Mouse (Mus musculus) liver, embryonic 15.5 days (tissue): ENCODE results near the gene Ammecr1. TPM values are rescaled to one million over a fixed set of nuclear protein-coding genes. Genes with fewer than 3 reads are reported as not detected.

Experiments
- ATAC-seq: fragments of 200-750 bp; cut with Nextera tagmentation; 2 replicates; pipeline ENCODE4 v1.8.0; 2017; ENCODE audit warnings: moderate number of reproducible peaks, mild to moderate bottlenecking, moderate library complexity; ENCODE audit not compliant: insufficient read depth
- H3K27ac ChIP-seq: fragments of 300-500 bp; sonication (generic); replicated peaks from 2 replicates; pipeline ENCODE4 v1.5.1; 2015; ENCODE audit warnings: mild to moderate bottlenecking, inconsistent platforms
- H3K27me3 ChIP-seq: fragments of 300-500 bp; sonication (generic); 2 replicates; pipeline ENCODE4 v1.6.1; 2015; ENCODE audit warnings: mild to moderate bottlenecking, inconsistent platforms
- H3K36me3 ChIP-seq: fragments of 300-500 bp; sonication (generic); replicated peaks from 2 replicates; pipeline ENCODE4 v1.6.1; 2015; ENCODE audit warnings: moderate library complexity, mild to moderate bottlenecking, inconsistent platforms
- H3K4me1 ChIP-seq: fragments of 300-500 bp; sonication (generic); replicated peaks from 2 replicates; pipeline ENCODE4 v1.6.1; 2015; ENCODE audit warnings: inconsistent platforms
- H3K4me2 ChIP-seq: fragments of 300-500 bp; sonication (generic); 2 replicates; pipeline ENCODE4 v1.6.1; 2015; ENCODE audit warnings: moderate library complexity, mild to moderate bottlenecking, inconsistent platforms
- H3K4me3 ChIP-seq: fragments of 300-500 bp; sonication (generic); replicated peaks from 2 replicates; pipeline ENCODE4 v1.5.1; 2015; ENCODE audit warnings: mild to moderate bottlenecking, inconsistent platforms
- H3K9ac ChIP-seq: fragments of 300-500 bp; sonication (generic); 2 replicates; pipeline ENCODE4 v1.6.1; 2015; ENCODE audit warnings: moderate library complexity, mild to moderate bottlenecking, inconsistent platforms
- H3K9me3 ChIP-seq: fragments of 300-500 bp; sonication (generic); replicated peaks from 2 replicates; pipeline ENCODE4 v1.6.1; 2016; ENCODE audit warnings: inconsistent platforms
- WGBS: fragments of 180-500 bp; shearing (Covaris S2); methylation state at CpG from one replicate; pipeline ENCODE4 v1.1.7; 2015; ENCODE audit warnings: mixed read lengths; ENCODE audit not compliant: insufficient replicate concordance; 5-methylcytosine and 5-hydroxymethylcytosine counted together
- polyA plus RNA-seq: library from polyadenylated mRNA; unstranded; fragments of >200 nt; fragmentation: Nextera tagmentation; extraction: Ambion mirVana; gene quantifications from 2 replicates; pipeline ENCODE4 v1.2.1, GENCODE M21; 2015

The Ammecr1 gene
- polyA plus RNA-seq, 1 experiment from 2014 or later = 10.9 TPM

DNA sequence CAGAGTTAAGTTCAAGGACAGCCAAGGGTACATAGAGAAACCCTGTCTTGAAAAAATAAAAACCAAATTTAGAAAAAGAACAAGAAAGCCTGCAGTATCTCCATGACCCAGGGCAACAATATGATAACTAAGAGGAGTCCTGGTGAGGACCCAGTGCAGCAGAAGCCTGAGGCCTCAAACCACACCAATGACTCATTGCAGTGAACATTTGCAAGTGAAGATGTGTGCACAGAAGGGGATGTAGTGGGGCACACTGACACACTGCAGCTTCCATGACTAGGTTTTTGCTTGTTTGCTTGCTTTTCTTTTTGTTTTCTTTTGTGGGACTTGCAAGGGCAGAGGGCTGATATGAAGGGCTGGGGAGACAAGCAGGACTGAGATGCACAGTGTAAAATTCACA lies 52.3 kb downstream of the Ammecr1 start:
- no peaks in the 10 kb centered on the region for H3K27me3 ChIP-seq
- H3K4me1 ChIP-seq = no peaks in the 10 kb centered on the region
- H3K36me3 ChIP-seq = 0 out of 2 replicates have a peak, but pooled peaks cover 3% of the 10 kb centered on the region
- H3K9me3 ChIP-seq = no peaks in the 10 kb centered on the region
- H3K27ac ChIP-seq = no peak overlapping the region
- H3K4me3 ChIP-seq = no peak overlapping the region
- H3K4me2 ChIP-seq = no peak overlapping the region
- ATAC-seq = no peak
- no peak overlapping the region for H3K9ac ChIP-seq

DNA sequence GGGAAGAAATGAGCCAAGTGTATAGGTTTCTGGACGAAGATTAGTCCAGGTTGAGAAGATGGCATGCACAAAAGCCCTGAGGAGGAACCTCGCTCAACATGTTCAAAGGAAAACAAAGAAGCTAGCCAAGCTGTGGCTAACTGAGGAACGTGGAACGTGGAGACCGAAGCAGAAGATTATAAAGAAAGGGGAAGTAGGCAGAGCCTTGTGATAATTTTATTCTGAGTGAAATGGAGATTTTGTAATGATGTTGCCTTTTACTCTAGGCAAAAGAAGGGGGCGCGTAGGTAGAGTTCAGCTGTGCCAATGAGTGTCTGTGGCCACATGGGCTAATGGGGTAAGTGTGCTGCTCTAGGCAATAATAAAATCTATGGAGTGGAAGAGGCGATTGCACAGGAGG lies 62.7 kb downstream of the Ammecr1 start:
- Histone ChIP-seq H3K4me2 (no peak overlapping the region), H3K27me3 (no peaks in the 10 kb centered on the region), H3K4me1 (no peaks in the 10 kb centered on the region), H3K27ac (no peak overlapping the region), H3K9me3 (no peaks in the 10 kb centered on the region), H3K9ac (no peak overlapping the region), H3K36me3 (0 out of 2 replicates have a peak, but pooled peaks cover 5% of the 10 kb centered on the region), H3K4me3 (no peak overlapping the region)
- no peak for ATAC-seq
- 54% methylated on average over 8 of the region's 8 CpGs for WGBS

DNA sequence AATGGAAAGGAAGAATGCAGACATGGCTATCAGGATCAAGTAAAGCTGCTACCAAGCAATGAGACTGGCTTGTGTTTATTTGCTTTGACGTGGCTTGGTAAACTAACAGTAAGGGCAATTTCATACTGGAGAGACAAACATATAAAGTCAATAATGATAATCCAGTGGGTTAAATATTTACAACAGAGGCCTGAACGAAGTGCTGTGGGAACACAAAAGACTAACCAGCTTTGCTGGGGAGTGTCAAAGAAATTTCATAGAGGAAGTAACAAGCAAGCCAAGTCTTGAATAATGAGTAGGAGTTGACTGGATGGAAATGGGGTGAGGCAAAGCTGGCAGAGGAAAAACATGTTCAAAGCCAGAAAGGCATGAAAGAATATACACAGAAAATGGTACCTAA lies 63.9 kb downstream of the Ammecr1 start:
- H3K9me3 ChIP-seq = no peaks in the 10 kb centered on the region
- no peak overlapping the region for H3K9ac ChIP-seq
- 0 out of 2 replicates have a peak, but pooled peaks cover 5% of the 10 kb centered on the region for H3K36me3 ChIP-seq
- H3K27ac ChIP-seq = no peak overlapping the region
- H3K4me2 ChIP-seq = no peak overlapping the region
- no peaks in the 10 kb centered on the region for H3K4me1 ChIP-seq
- ATAC-seq = no peak
- no peak overlapping the region for H3K4me3 ChIP-seq
- H3K27me3 ChIP-seq = no peaks in the 10 kb centered on the region
- 56% methylated on average over 2 of the region's 2 CpGs for WGBS

DNA sequence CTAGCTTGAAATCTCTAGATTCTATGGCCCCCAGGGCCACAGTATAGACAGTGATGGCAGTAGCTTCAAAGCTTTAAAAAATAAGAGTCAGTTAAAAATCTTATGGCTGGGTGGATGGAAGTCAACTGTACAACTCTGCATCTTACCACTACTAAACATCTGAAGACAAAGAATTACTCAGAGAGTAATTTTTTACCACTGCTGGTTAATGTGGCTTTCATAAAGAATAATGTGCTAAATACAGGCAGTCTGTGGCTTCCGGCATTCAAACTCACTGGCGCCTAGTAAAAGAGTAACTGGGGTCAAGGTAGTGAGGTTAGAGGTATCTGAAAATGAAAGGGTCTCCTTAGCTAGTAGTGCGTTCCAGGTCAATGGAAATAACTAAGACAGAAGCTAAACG lies 64.6 kb downstream of the Ammecr1 start:
- no peak overlapping the region for H3K27ac ChIP-seq
- no peaks in the 10 kb centered on the region for H3K9me3 ChIP-seq
- H3K36me3 ChIP-seq = 0 out of 2 replicates have a peak, but pooled peaks cover 5% of the 10 kb centered on the region
- WGBS = 87% methylated on average over 4 of the region's 4 CpGs
- no peak overlapping the region for H3K4me2 ChIP-seq
- no peaks in the 10 kb centered on the region for H3K4me1 ChIP-seq
- H3K4me3 ChIP-seq = no peak overlapping the region
- H3K27me3 ChIP-seq = no peaks in the 10 kb centered on the region
- no peak for ATAC-seq
- H3K9ac ChIP-seq = no peak overlapping the region

DNA sequence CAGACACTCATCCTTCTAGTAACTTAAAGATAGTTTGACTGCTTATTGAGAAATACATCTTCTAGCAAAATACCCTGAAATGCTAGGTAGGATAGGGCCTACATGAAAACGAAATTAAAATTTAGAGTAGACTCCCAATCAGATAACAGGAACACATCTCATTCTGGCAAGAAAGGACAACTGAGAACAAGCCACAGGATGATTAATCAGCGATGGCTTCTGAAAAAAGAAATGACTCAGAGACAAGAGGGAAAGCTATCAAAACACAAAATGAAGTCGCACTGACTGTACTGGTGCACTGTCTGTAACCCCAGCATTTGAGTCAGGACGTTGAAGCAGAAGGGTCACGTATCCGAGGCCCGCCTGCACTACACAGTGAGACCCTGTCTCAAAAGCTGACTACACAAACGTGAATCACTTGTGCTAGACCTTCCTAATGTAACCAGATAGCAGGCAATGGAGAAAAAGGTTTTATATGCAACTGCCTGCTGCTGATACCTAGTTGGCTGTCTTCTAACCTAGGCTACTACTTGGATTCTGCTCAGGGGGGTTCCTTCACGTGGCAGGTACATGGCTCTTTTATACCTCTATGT lies 68.1 kb downstream of the Ammecr1 start:
- no peak overlapping the region for H3K4me3 ChIP-seq
- no peaks in the 10 kb centered on the region for H3K36me3 ChIP-seq
- no peaks in the 10 kb centered on the region for H3K9me3 ChIP-seq
- H3K27me3 ChIP-seq = no peaks in the 10 kb centered on the region
- no peaks in the 10 kb centered on the region for H3K4me1 ChIP-seq
- no peak for ATAC-seq
- no peak overlapping the region for H3K4me2 ChIP-seq
- H3K27ac ChIP-seq = no peak overlapping the region
- H3K9ac ChIP-seq = no peak overlapping the region
- WGBS = 75% methylated on average over 9 of the region's 9 CpGs

DNA sequence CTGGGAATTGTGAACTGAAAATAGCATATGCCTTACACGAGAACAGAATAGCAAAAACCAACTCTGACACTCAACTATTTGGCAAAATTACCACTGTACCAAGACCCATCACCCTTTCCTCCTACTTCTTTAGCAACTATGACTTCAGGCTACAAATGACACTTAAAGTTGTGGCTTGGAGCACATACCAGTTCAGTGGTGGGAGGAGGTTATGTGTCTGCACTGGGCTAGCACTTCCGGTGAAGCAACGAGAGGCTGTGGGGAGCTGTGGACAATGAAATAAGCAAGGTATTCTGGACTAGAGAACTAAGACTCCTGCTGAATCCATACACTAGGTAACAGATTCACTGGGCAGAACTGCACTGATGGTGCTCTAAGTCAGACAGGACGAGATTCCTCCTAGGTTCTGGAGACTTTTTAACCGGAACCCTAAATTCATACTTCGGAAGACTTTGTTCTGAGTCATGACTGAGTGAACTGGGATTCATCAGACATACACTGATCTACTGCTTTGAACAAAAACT lies 69.0 kb downstream of the Ammecr1 start:
- WGBS = 80% methylated on average over 6 of the region's 6 CpGs
- no peaks in the 10 kb centered on the region for H3K9me3 ChIP-seq
- H3K4me3 ChIP-seq = no peak overlapping the region
- H3K27me3 ChIP-seq = no peaks in the 10 kb centered on the region
- no peaks in the 10 kb centered on the region for H3K4me1 ChIP-seq
- no peaks in the 10 kb centered on the region for H3K36me3 ChIP-seq
- ATAC-seq = no peak
- no peak overlapping the region for H3K27ac ChIP-seq
- no peak overlapping the region for H3K9ac ChIP-seq
- H3K4me2 ChIP-seq = no peak overlapping the region

DNA sequence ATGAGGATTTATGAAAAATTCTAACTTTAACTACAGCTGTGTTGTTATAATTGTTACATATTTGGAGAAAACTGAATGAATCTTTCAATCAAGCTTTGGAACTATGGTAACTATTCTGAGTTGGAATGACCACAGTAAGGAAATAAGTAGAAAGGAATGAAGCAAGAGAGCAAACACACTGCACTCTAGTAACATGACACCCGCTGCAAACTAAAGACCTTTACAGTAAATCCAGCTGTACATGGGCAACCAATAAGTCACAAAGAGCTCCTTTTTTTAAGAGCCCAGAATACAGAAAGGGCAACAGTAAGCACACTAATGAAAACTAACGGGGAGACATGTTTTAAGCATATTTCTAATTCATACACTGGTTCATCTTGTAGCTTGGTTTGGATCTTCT lies 71.2 kb downstream of the Ammecr1 start:
- Histone ChIP-seq H3K36me3 (no peaks in the 10 kb centered on the region), H3K27me3 (no peaks in the 10 kb centered on the region), H3K4me3 (no peak overlapping the region), H3K9ac (no peak overlapping the region), H3K4me2 (no peak overlapping the region), H3K27ac (no peak overlapping the region), H3K9me3 (no peaks in the 10 kb centered on the region), H3K4me1 (no peaks in the 10 kb centered on the region)
- ATAC-seq = no peak
- 73% methylated on average over 2 of the region's 2 CpGs for WGBS

DNA sequence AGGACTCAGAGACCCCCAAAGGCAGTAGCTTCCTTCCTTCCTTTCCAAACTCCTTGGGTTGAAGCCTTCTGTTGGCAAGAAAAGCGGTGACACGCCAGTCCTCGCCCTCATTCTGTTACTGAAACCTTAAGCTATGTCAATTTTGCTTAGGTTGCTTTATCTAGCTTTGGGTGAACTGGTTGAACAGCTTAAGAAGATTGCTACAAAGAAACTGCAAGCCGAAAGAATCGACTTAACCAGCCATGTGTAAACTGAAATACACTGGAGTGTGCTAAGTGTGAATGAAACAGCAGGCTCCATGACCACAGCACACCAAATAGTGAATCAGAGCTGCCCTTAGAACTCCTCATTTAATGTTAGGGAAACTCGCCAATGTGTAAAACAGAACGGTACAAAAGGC lies 80.6 kb downstream of the Ammecr1 start:
- Histone ChIP-seq H3K4me3 (no peak overlapping the region), H3K27ac (no peak overlapping the region), H3K4me2 (no peak overlapping the region), H3K27me3 (no peaks in the 10 kb centered on the region; the same call in 1 of the 2 replicates), H3K36me3 (no peaks in the 10 kb centered on the region), H3K9ac (no peak overlapping the region), H3K4me1 (no peaks in the 10 kb centered on the region), H3K9me3 (no peaks in the 10 kb centered on the region)
- 73% methylated on average over 7 of the region's 7 CpGs for WGBS
- no peak for ATAC-seq

DNA sequence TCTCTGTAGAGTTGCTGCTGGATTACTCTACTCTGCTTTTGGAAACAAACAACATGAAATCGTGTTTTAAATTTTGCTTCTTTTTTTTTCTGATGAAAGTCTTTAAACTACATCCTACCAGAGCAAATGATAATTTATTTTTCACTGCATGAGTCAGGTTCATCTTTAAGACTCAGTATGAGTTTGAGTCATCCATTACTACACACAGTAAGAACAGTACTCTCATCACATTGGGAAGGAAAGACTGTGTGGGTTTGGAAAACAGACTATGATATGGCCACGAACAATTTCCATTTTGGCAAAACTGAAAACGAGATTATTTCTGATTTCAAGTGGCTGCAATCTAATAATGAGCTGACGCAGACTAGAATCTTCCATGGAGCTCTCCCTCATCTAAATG lies 82.9 kb downstream of the Ammecr1 start:
- no peak overlapping the region for H3K4me2 ChIP-seq
- no peak overlapping the region for H3K4me3 ChIP-seq
- no peaks in the 10 kb centered on the region for H3K9me3 ChIP-seq
- no peak overlapping the region for H3K27ac ChIP-seq
- H3K36me3 ChIP-seq = no peaks in the 10 kb centered on the region
- WGBS = 73% methylated on average over 4 of the region's 4 CpGs
- no peak for ATAC-seq
- no peaks in the 10 kb centered on the region for H3K4me1 ChIP-seq
- H3K9ac ChIP-seq = no peak overlapping the region
- H3K27me3 ChIP-seq = no peaks in the 10 kb centered on the region; the same call in 1 of the 2 replicates

DNA sequence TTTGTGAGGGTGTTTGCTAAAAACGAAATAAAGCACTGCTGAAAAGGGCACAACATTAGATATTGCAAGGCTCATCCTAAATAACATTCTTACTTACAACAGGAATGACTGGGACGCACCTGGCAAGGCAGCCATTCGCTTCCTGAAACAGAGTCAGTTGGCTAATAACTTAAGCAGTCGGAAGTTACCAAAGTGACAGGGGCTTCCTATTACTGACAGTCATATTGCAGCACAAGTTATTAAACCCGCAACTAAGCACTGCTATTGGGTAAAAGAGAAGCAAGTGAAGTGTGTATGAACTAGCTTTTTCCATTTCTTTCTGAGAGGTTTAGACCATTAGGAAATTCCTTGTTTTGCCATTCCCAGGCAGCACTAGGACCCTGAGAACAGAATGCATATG lies 84.3 kb downstream of the Ammecr1 start:
- Histone ChIP-seq H3K27ac (no peak overlapping the region), H3K36me3 (no peaks in the 10 kb centered on the region; the same call in 1 of the 2 replicates), H3K4me2 (no peak overlapping the region), H3K9me3 (no peaks in the 10 kb centered on the region), H3K27me3 (no peaks in the 10 kb centered on the region), H3K4me3 (no peak overlapping the region), H3K9ac (no peak overlapping the region), H3K4me1 (no peaks in the 10 kb centered on the region)
- 73% methylated on average over 5 of the region's 5 CpGs for WGBS
- no peak for ATAC-seq

DNA sequence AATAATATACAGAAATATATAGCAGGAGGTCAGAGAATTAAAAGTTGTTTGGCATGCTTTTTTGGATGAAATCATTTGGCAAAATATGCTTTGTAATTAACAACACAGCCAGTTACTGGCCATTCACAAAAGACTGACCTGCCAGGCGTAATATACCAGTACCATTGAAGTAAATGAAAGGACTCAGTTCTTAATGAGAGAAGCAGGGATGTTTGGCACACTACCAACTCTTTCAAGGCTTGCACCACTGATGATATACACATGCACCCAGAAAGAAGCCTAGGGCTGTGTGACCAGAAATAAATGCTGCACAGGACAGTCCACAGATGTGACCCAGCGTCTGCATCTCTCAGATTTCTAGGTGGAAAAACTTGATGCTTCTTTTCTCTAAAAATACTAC lies 96.7 kb downstream of the Ammecr1 start:
- 89% methylated on average over 2 of the region's 2 CpGs for WGBS
- Histone ChIP-seq H3K4me1 (no peaks in the 10 kb centered on the region), H3K27me3 (no peaks in the 10 kb centered on the region), H3K27ac (no peak overlapping the region), H3K4me2 (no peak overlapping the region), H3K36me3 (no peaks in the 10 kb centered on the region), H3K9me3 (no peaks in the 10 kb centered on the region), H3K9ac (no peak overlapping the region), H3K4me3 (no peak overlapping the region)
- no peak for ATAC-seq

DNA sequence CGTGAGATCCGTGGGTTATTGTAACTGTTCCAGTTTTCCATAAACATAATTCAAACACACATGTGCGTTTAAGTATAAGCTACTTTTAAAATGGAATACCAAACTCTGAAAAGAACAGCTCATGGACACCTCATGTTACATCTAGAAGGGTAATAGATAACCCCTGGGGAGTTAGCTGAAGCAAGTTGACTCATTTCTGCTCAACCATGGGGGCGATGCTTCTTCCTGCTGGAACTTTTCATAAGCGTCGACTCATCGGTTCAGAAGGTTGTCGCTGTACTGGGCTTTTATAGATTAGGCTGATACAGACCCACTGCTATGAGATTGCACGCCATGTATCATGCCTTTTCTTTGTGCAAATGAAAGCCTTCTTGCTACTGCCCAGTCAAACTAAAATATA lies 118.5 kb downstream of the Ammecr1 start:
- no peak for ATAC-seq
- no peak overlapping the region for H3K27ac ChIP-seq
- H3K4me3 ChIP-seq = no peak overlapping the region
- 73% methylated on average over 9 of the region's 9 CpGs for whole genome bisulfite sequencing
- no peaks in the 10 kb centered on the region for H3K27me3 ChIP-seq
- no peaks in the 10 kb centered on the region for H3K9me3 ChIP-seq
- H3K36me3 ChIP-seq = no peaks in the 10 kb centered on the region
- H3K4me1 ChIP-seq = no peaks in the 10 kb centered on the region
- H3K4me2 ChIP-seq = no peak overlapping the region
- H3K9ac ChIP-seq = no peak overlapping the region
